Mouse (Mus musculus) A20 (cell line): ENCODE results near the gene Adgrb3.
"Not testable (repeated sequence)": the region's sequence is repeated elsewhere in the genome, so short reads cannot be mapped to it uniquely, and the experiment has no call there.

ENCODE experiments used
- DNase-seq: peaks from one replicate; pipeline ENCODE4 v3.0.0-alpha.2; 2011; ENCODE audit warnings: low read depth, low spot score

Adgrb3 gene

DNA sequence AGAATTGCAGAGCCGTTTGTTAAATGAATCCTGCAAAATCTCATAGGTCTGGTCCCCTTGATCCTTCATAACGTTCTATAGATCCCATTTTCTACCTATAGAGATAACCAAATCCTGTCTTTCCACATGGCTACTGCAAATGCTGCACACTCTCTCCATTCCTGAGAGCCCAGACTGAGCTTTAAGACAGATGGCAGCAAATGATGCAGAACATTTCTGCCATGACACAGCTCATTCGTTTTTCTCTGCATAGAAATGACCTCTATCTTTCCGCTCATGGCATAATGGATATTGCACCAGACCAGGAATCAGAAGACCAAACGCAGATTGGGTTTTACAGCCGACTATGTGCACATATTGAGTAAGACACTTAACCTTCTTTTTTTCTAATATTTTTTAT is 84.8 kb downstream of the Adgrb3 start:
- no peak for DNase-seq

DNA sequence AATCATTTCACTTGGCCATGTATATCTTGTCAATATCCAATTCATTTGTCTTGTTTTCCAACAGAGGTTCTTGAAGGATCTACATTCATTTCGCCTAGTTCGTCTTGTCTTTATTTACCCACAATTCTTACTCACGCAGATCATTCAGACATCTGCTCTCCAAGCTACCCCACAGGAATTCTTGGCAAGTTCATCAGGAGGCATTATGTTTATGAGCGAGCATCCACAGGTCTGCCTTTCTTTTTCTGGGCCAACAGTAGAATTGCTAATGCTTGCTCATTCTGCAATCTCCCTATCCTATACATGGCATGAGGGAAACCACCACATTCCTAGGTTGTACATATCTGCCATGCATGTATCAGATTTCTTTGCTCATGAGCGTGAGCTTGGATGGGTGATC is 99.7 kb downstream of the Adgrb3 start:
- no peak for DNase-seq

DNA sequence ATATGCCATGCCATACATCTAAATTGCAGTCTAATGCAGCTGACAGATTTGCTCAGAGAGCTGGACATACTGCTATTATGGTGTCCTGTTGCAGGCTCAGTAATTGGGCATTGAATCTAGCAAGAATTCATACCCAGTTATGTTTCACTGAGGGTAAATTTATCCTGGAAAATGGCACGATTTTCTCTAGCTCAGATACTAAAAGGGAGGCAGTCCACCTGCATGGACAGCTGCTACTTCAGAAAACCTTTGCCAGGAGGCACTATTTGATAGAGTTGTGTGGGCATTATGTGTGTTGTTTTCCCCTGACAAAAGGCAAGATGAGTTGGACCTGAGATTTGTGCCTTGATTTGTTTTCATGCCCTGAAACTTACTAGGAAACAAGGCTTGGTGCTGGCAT is 118.0 kb downstream of the Adgrb3 start:
- no peak for DNase-seq

DNA sequence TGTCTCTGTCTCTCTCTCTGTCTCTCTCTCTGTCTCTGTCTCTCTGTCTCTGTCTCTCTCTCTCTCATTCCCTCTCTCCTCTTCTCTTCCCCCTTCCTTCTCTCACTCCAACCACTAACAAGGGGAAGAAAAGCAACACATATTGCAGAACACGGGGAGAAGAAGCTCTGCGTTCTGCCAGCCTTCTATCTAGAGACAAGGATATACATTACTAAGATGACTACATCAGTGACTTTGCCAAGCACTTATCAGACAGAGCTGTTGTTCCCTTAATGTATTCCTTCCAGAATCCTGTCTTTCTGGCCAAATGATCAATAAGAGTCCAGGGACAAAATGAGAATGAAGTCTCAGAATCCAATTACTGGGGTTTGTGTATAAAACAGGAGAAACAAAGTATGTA is 123.2 kb downstream of the Adgrb3 start:
- no peak for DNase-seq

DNA sequence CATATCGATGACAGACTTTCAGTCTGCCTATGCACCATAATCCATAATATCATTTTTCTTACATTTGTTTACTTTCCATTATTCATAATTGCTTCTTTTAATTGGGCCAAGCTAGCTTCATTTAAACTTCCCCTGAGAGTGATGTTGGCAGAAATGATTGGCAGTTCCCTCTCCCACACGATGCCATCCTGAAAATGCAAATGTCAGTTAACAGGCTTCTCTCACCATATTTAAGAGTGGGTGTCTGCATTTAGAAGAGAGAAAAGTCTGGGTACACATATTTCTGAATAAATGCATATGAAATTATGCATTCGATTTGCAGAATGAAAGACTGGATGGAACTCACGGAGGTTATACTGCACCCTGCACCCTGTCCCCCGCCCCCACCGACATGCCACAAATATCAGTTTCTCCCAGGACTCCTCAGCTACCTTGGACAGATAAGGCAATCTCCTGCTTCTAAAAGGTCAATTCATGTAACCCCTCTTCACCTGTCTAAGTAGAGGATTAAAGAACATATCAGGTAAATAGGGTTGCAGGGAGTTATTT is 130.7 kb downstream of the Adgrb3 start:
- no peak for DNase-seq

DNA sequence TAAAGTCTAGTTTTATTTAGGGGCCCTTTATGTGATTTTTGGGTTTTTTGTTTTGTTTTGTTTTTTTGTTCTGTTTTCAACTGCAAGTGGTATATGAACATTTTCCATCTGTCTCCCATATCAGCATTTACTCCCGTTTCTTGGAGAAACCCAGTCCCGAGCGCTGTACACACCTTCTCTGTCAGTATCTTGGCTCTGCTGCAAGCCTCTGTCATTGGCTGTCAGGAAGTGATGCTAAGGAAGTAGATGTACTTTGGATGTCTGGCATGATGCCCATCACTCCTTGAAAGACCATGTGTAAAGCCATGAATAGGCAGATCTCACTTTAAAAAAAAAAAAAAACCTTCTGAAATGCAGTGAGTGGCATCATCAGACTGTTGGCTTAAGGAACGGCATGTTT is 132.3 kb downstream of the Adgrb3 start:
- no peak for DNase-seq

DNA sequence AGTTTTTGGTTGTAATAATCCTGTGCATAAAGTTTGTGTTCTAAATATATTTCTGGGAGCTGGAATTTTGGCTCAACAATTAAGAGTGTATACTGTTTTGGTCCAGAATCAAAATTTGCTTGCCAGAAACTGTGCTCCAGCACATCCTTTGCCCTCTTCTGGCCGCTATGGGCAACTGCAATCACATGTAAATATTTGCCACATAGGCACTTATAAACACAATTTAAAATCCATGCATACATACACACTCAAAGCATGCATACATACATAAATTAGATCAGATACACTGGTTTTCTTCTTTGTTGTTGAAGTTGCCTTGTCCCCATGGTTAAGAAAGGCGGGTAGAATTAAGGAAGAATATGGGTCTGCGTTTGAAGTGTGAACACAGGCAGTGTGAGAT is 132.7 kb downstream of the Adgrb3 start:
- peak; percentile 18 for DNase-seq

DNA sequence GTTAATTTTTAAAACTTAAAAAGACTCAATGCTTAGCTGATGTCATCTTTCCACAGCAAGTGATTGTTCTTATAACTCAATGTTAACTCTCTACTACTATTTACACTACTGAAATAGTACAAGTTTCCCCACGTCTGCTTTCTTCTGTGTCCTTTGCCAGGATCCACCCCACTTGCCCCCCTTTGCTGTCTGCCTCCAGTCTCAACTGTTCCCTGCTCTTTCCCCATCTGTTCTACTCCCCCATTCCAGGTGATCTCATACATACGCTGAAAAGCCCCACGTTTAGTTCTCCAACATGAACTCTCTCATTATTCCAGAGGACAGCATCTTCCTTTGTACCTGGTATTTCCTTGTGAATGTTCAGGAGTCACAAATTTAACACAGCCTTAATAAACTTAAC is 147.4 kb downstream of the Adgrb3 start:
- no peak for DNase-seq

DNA sequence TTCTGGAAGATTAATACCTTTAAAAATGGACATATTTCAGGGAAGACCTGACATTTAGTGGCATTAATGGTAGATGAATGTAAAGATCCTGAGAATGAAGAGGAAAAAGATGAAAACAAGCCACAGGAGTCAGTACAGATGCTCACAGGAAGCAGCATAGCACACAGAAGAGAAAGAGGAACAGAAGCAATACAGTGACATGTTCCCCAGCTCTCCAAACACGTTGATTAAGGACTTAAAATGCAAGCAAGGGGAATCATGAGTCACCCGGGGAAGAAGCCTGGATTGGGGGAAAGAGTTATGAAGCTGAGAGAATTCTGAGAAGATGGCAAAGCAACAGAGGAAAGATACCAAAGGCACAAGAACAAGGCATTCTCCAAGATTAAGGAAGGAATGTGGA is 149.9 kb downstream of the Adgrb3 start:
- no peak for DNase-seq

DNA sequence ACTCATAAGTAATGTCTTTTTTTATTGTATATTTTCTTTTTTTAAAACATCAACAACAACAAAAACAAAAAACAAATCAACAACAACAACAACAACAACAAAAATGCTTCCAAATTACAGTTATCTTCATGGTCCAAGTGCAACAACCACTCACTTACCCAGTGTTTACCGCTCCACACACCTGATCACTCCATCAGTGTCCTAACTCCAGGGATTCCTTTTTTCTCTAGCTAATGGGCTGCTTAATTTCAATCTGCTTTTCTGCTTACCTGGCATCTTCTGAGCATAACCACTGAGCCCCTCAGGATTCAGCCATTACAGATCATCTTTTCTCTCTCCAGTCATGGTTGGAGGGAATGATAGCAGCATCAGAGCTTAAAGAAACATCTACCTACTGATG is 176.8 kb downstream of the Adgrb3 start:
- no peak for DNase-seq

DNA sequence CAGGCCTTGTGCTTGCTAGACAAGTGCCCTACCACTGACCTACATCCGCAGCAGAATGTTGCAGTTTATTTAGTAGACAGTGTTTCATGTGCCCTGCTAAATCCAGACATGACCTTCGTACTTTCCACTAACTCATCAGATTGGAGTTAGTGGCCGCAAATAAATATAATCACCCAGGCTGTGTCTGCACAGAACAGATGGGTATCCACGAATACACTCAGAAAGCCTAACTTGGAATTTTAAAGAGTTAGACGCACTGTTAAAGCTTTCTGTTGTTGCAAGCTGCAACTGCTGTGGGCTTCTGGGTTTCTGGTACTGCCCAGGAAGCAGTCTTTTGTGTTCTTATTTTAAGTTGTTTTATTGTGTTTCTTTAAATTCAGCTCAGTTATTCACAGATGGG is 185.3 kb downstream of the Adgrb3 start:
- DNase-seq, result no peak

DNA sequence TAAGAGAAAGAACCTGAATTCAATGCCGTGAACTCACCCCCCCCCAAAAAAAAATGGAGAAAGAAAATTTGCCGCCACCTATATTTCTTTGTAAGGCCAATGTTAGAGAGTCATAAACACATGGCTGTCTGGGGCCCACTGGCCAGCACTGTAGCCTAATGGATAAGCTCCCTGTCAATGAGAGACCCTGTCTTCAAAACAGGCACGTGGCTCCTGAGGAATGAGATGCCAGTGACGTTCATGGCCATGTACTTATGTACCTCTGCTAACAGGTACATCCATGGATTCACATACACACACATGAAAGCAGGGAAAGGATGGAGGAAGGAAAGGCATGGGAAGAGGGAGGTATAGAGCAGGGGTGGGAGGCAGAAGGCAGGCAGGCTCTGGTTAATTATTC is 208.0 kb downstream of the Adgrb3 start:
- DNase-seq, result no peak

DNA sequence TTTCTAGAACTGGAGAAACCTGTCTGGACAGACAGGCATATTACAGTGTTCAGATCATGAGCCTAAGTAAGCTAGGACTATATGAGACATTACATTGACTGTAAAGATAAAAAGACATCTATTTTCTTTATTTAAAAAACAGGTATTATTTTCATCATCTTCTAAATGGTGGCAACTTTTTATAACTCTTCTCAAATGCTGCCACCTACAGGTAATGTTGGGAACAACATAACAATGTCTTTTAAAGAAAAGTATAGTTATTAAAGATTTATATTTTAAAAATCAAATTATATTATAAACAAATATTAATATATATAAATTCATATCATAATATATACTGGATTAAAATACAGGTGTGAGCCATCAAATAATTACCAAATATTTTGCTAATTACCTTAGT is 212.6 kb downstream of the Adgrb3 start:
- DNase-seq, result peak; percentile 22

DNA sequence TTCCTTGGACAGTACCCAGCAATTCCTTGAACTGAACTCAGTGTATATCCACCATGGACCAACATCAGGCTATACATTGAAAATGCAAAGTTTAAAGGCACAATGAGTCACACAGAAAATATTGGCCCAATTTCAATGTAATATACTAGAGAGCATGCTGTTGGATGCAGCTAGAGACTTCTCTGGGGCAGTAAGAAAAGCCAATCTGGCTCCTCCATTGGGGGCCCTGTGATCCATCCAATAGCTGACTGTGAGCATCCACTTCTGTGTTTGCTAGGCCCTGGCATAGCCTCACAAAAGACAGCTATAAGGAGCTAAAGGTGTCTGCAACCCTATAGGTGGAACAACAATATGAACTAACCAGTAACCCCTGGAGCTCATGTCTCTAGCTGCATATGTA is 218.7 kb downstream of the Adgrb3 start:
- not testable (repeated sequence) for DNase-seq

DNA sequence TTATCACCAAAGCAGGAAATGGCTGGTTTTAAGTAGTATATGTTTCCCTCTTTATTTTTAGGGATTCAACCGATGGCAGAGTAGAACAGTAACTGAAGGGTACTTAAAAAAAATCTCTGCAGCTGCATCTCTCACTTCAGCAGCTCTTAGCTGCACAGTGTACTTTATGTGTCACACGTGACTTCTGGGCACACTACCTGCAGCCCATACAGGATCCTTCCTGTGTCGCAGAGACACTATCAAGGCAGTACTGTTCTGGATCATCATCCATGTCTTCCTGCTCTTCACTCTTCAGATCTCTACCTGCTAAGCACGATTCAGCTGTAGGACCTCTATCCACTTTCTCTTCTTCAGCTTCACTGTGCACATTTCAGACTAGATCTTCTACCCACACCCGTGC is 230.6 kb downstream of the Adgrb3 start:
- DNase-seq, result no peak

DNA sequence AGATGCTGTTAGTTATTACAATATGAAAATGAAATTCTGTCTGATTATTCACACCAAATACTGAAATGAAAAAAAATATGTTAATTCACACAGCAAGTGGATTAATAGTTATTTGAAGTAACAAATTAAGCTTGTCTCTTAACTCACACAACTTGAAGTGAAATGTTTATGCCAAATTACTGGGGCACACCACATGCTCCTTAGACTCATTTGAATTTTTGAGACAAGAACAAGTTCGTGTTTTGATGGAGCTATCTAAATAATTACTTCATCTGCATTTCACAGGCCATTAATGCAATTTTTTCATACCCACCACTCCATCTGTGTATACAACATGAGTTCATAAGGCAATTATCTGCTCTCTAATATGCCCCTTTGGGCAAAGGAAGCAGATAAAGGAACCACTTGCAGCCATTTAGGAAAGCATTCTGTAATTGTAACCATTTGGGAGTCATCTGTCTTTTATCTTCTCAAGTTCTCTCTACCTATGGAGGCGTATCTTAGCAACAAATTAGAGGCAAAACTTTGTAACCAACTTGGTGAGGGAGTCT is 240.9 kb downstream of the Adgrb3 start:
- no peak for DNase-seq

DNA sequence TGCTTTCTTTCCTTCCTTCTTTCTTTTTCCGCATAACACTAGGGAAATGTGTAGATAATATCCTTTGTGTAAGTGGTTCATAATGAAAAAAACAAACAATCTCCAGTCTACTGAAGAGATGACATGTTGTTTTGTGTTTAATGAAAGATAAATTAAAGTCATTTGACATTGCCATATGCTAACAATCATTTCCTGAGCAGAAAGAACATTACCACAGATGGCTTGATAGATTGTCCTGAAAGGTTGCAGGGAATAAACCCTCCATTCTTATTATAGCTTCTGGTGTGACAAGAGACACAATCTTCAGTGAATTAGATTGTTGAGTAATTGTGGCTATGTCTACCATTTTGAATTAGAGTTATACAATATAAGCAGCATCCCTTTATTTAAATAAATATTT is 247.8 kb downstream of the Adgrb3 start:
- no peak for DNase-seq

DNA sequence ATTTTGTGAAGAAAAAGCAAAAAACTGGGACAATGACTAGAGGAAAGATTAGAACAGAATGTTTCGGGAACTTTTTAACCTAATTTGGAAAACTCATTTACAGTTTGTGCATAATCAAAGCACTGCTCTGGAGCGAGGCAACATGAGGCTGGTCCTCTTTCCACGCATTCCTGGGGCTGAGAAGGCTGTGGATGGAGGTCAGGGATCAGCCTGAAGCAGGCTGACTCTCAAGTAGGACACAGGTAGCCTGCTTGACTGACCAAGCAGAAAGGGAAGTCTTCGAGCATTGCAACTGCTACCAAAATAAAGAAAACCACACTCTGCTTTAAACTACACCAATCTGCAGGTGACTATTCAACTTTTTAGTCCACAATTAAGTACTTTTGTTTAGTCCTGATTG is 251.7 kb downstream of the Adgrb3 start:
- peak; percentile 36 for DNase-seq

DNA sequence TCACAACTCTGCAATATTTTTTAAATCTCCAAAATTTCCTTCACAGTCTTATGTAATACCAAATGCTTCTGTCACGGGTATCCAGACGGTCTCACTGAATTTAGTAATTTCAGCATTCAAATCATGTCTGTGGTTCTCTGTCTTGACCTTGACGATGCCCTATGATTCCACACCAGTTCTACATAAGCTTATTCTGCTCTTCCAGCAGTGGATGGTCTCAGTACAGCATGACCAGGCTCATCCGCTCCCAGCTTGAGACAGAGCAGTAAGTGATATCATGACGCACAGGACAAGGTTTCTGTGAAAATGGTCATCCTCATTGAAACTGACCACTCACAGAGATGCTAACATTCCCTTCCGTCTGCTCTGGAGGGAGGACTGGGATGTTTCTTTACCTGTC is 252.9 kb downstream of the Adgrb3 start:
- no peak for DNase-seq

DNA sequence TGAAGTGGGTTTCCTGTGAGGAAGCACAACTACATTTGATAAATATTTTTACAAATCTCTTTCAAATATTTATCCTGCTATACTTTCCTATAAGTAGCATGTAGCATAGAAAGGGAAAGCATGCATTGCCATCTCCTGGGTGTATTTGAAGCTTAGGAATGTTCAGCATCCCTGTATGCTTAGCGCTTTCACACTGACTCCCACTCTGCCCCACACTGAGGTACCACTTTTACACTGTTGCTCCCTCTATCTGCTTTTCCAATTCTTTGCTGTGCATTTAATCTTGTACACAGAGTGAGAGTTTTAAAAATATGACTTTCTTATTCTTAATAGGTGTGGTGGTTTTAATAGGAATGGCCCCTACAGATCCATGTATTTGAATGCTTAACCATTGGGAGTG is 261.4 kb downstream of the Adgrb3 start:
- DNase-seq, result no peak

DNA sequence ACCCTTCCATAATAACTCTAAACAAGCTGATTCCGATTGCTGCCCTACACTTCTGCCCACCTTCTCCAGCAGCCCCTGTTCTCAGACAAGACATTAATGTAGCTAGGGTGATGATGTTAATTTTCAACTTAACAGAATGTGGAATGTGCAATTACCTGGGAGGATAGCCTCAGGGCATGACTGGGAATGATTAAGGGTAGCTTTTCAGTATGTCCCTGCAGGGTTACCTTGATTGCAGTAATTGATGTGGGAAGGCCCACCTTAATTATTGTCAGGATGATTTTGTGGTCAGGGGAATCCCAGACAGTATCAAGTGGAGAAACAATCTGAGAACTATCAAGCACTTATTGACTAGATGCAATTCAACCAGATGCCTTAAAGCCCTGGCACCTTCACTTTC is 283.4 kb downstream of the Adgrb3 start:
- no peak for DNase-seq

DNA sequence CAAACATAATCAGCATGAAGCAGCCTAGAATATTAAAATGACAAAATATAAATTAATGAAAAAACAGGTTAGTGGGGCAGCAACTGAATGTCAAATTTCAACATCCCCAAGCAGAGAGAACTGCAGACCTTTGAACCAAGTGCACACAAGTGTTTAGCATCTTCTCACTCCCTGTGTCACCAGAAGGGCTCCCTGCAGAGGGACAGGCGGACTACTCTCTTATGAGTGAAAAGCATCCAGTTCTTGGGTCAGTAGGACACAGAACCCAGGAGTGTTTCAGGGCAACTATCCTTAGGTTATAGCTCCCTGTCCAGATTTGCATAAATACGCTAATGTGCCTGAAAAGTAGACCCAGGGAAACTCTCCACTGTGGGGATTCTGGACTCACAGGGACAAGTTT is 285.6 kb downstream of the Adgrb3 start:
- DNase-seq, result no peak

DNA sequence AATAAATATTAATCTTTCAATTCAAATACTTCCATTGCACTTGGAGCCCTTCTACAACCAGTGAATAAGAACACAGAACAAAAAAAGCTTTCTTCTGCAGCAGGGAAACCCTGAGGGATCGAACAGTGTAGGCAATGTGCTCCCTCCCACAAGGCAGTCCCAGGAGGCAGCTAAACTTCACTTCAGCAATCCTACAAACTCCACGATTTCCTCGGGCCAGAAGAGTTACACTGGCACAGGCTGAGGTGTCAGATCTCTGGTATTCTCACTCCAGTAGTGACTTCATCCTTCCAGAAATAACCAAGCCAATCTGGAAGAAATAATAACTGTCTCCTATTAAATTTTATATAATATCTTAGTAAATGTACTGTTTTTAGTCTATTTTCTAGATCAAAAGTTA is 286.6 kb downstream of the Adgrb3 start:
- DNase-seq, result no peak

DNA sequence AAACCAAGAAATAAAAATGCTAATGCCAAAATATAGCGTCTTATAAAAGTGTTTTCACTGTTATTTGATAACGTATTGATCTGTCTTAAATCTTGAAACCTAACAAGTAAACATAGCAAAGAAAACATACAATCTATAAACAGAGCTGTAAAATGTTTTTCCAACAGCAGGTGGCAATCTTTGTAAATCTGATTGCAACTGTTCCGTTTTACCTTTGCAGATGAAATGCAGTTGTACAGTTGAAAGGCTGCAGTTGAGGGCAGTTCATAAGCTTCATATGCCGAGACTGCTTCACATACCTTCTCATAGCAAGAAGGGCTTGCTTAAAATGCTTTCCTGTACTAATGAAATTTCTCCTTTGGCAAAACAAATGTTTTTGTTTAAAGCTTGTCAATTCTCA is 302.5 kb downstream of the Adgrb3 start:
- DNase-seq, result peak; percentile 19
